Mouse (Mus musculus): ENCODE measurements around the gene Trpv2.
A peak's percentile ranks its signal among the peaks of the same experiment; 100 is the strongest.

The Trpv2 gene

DNA sequence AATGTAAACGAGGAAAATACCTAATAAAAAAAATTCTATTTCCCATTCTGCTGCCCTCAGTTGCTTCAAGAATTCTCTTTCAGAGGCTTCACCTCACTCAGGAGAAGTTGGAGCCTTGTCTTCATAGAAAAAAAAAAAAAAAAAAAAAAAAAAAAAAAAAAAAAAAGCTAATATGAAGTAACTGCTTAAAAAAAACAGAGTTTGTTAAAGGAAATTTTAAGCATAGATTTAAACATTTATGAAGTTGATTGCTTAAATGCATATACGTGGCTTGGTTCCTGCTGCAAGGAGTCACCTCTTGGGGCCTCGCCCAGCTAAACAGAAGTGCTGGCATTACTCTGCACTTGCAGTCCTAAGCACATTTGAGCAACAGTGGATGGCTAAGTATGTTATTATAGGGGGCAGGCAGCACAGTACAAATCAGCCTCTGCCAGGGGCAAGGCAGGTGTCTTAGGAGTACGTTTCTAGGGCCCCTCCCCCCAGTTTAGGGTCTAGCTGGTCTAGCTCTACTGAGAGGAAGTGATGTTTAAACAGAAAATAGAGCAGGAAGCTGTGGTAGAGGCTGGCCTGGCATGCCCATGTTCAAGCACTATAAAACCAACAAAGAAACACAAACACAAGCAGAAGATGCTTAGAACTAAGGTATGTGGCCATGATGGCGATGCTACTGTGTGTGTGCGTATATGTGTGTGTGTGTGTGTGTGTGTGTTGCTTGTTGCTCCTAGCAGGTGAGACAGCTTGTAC is at the start of gene Trpv2:
Gene Trpv2 (plus strand): TSS at position 528 of the 744 bp plus-strand sequence.
- no peak for ATAC-seq (ENCODE audit: low TSS enrichment)

DNA sequence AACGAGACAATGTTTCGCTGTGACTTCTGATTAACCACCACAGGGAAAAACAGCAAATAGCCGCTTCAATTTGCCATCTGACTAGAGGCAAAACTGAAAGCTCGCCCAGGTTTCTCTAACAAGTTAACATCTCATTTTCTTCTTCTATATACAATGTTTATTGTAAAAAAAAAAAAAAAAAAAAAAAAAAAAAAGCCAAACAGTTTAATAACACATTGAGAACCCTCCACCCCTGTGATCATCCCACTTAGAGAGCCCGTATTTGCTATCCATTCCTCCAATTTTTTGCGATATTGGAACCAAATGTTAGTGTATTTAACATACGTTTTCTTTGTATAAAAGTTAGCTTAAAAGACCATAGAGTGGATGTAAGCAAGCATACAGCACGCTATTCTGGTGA is 37.2 kb upstream of the Trpv2 start:
- ATAC-seq (ENCODE audit: low TSS enrichment), result no peak

DNA sequence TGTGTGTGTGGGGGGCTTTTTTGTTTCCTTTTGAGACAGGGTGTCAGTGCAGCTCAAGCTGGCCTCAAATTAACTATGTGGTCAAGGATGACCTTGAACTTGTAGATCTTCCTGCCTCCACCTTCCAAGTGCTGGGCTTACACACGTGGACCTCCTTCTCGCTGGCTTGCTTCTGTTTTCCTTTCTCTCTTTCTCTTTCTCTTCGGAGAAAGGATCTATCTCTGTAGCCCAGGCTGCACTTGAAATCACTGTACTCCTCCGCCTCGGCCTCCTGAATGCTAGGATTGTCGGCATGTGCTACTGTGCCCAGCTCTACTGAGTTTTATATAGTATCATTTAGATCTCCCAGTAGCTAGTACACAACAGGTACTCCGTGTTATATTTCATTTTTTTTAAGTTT is 36.7 kb upstream of the Trpv2 start:
- peak; percentile 26; the same call in 1 of the 2 replicates for ATAC-seq (ENCODE audit: low TSS enrichment)

DNA sequence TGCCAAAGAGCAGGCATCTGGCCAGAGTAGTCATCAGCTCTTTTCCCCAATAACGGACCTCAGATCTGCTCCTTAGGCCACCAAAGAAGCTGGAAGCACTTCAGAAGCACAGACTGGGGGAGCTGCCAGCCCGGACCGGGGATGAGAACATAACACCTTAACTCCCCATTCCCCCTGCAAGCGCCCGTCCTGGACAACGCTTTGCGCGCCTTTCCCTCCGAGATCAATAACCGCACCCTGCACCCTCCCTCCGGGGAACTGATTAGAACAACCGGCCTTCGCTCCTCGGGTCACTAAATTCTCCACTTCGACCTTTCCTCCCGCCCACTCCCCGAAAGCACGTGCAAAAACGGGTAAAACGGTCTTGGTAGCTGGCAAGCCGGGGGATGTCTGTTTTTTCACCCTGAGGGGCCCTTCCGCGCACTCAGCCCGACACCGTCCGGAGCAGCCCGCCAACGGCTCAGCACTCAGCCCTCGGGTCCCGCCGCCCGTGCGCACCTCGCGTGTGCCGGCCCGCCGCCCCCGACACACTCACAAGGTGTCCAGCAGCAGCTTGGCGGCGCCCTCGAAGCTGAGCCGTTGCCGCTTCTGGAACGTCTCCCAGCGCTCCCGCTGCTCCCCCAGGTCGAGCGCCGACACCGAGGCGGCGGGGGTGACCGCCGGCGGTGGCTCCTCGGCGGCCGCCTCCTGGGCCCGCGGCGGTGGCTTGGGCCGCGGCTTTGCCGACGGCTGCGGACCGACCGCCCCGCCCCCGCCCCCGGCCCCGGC is 35.8 kb upstream of the Trpv2 start:
- peak; percentile 66 for ATAC-seq (ENCODE audit: low TSS enrichment)

DNA sequence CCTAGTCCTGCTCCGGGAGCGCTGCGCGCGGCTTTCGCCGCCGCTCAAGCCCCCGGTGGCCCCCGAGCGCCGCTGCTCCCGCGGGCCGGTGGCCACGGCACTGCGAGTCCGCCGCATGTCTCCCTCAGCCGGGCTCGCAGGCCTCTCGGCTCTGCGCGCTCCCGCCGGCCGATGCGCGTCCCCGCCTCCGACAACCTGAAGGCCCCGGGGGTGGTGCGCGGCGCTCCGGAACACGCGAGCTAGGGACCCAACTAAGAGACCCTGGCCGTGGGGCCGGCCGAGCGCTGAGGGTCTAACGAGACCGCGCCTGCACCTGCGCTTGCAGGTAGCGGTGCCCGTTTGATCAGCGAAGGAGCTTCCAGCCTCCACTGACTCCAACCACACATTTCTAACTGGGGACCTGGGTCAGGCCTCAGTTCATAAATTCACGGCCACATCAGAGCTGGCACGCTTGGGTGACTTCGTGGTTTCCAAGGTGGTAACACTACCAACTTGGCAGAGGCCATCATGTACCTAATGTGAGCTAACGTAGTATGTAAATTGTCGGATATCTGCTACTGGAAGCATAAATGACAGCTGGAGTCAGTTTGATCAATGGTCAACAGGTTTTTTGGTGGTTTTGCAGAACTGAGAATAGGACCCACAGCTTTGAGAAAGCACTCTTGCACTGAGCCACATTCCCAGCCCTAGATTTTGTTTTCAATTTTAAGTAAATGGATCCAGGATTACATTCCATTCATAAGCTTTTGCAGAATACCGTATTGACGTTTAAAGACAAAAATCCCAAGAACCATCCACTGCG is 35.0 kb upstream of the Trpv2 start, which contains the start of gene Cenpv:
Gene Cenpv (minus strand): TSS at position 173 of the 802 bp plus-strand sequence.
- ATAC-seq (ENCODE audit: low TSS enrichment), result peak; percentile 89

DNA sequence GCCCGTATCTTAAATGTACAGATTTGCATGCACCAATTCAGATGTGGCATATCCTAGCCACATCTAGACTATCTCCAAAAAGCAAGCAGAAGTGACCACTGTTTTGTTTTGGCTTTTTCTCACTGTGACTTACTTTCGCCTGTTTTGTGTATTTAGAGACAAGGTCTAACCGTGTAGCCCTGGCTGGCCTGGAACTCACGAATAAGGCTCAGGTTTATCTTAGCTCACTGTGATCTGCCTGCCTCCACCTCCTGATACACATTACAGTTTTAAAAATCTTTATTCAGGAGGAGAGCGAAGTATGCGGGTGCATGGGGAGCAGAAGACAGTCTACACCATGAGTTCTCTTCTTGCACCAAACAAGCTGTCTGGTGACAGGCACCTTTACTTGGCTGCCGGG is 34.1 kb upstream of the Trpv2 start:
- ATAC-seq (ENCODE audit: low TSS enrichment), result no peak

DNA sequence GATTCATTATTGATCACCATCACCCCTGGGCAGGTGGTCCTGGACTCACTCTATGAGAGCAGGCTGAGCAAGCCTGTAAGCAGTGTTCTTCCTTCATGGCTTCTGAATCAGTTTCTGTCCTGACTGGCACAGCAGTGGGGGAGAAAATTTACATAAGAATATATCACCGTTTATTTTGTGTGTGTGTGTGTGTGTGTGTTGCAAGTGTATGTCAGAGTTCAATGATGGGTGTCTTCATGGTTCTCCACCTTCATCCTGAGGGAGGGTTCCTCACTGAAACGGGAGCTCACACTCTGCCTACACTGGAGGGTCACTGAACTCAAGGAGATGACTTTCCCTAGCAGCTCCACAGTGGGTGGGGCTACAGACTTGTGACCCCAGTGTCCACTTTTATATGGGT is 33.3 kb upstream of the Trpv2 start:
- ATAC-seq (ENCODE audit: low TSS enrichment), result no peak

DNA sequence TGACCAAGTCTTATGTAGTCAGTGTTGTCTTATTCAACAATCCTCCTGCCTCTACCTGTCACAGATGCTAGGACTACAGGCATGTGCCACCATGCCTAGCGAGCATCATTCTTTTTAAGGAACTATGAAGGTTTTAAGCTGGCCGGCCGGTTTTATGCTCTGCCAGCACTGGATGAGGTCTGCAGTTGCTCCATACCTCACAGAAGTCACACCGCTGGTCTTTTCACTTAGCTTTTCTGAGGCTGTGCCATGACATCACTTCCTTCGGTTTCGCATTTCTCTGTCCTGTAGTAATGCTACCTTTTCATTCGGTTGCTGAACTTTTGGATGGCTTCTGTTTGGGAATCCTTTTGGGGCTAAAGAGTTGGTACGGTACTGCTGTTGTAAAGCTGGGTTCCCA is 32.7 kb upstream of the Trpv2 start:
- ATAC-seq (ENCODE audit: low TSS enrichment), result no peak

DNA sequence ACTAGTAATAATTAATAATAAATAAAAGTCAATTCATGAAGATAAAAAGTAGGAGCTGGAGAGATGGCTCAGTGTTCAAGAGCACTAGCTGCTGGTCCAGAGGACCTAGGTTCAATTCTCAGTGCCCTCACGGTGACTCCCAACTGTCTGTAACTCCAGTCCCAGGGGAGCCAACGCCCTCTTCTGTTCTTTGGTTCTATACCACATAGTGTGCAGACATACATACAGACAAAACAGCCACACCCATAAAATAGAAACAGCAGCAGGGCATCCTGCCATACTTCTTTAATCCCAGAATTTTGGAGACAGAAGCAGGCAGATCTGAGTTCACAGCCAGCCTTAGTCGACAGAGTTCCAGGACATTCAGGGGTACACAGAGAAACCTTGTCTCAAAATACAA is 30.3 kb upstream of the Trpv2 start:
- no peak for ATAC-seq (ENCODE audit: low TSS enrichment)

DNA sequence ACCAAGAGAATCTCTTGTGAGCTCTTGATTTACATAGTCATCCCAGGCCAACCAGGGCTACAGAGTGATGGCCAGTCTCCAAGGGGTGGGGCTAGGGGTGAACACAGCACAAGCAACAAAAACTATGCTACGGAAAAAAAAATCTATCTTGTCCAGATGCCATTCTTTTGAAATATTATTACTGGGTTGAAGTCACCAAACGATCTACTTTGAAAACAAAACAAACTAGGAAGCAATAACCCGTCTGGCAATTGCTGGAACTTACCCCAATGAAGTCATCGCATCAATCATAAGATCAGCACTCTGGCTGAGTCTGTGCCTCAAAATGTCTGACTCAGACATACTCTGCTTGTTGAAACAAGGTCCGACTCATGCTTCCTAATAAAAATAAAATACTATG is 24.5 kb upstream of the Trpv2 start:
- ATAC-seq (ENCODE audit: low TSS enrichment), result no peak

DNA sequence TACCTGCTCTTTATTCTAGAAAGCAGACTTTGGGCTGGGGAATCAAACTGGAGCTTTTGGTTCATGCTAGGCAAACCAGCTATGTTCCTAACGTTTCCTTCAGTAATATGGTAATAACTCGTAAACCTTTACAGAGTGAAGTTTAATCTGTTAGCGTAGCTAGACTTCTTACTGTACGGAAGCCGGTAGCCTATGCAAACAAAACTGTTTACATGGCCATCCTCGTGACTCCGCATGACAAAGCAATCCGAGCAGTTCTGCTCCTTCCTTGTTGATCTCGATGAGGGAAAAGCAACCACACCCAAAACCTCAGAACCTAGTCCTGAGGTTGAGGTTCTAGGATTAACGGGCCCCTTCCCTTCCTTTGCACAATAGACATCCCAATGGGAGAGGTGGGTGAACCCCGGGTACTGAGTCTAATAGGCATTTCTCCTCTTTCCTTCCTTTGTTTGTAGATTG is 24.0 kb upstream of the Trpv2 start:
- no peak; the same call in none of the 2 replicates for ATAC-seq (ENCODE audit: low TSS enrichment)

DNA sequence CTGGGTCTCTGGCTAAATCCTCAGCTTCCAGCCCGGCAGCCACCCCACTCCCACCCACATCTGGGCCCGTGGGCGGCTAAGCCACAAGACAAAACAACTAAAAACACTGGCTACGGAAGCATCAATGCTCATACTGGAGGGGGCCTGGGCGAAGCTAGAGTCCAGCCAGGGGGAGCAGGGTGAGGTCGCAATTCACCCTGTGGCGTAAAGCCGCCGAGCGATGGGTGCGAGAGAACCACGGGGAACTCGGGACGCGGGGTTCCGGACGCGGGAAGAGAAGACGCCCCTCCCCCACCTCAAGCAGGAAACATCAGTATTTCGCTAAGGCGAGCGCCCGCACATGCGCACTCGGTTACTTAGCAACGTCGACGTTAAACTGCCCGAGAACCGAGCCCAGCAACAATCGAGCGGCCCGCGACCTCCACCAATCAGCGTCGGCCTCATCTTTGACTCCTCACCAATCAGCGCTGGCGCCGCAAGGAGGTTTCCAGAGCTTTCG is 23.5 kb upstream of the Trpv2 start, which contains the start of gene Ubb:
Gene Ubb (plus strand): TSS at position 445 of the 499 bp plus-strand sequence.
- peak; percentile 92 for ATAC-seq (ENCODE audit: low TSS enrichment)

DNA sequence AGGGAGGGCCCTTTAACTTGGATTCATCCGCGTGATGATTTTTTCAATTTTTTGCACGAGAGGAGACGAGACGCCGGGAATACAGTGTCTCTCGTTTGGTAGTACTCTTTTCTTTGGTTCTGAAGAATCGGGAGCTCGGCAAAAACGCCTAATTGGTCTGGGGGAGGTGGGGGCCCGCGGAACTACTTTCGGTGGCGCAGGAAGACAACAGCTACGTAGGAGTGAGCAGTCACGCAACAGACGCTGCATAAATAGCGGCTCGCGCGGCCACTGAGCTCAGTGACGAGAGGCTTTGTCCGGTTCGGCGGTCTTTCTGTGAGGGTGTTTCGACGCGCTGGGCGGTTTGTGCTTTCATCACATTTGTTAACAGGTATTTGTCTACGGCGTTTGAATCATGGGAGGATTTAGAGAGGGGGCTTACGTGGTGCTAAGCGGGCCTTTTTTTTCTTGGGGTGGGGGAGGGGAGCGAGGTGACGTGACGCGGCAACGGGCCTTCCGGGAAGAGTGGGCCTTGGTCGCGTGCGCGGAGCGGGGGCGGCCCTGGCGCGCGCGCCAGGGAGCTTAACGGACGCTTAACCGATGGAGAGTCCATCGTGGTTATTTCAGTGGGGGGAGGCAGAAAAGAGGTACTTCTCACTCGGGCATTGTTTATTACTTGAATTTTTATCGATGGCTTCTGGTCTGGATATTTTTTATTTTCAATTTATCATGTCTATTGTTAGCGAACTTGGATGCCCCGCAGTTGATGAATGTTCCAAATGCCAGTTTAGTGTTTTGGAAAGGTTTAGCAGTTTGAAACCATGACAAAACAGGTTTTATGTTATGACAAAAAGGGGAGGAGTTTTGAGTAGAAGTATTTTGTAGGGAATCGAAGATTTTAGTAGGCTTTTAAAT is 22.8 kb upstream of the Trpv2 start:
- peak; percentile 48 for ATAC-seq (ENCODE audit: low TSS enrichment)

DNA sequence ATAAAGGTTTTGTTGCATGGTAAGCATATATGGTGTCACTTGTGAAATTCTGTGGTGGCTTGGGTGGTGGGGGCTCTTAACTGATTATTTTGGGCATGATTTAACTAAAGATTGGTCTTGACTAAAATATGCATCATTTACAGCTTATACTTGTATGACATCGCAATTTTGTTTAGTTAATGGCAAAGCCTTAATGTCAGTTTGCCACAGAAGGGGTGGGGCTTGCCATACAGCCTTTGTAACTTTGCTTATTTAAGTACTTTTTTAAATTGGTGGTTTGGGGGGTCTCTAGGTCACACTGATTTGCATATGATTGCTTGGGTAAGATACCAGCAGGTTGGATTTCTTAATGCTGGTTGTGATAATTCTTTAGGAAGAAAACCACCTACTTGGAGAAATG is 21.1 kb upstream of the Trpv2 start:
- no peak for ATAC-seq (ENCODE audit: low TSS enrichment)

DNA sequence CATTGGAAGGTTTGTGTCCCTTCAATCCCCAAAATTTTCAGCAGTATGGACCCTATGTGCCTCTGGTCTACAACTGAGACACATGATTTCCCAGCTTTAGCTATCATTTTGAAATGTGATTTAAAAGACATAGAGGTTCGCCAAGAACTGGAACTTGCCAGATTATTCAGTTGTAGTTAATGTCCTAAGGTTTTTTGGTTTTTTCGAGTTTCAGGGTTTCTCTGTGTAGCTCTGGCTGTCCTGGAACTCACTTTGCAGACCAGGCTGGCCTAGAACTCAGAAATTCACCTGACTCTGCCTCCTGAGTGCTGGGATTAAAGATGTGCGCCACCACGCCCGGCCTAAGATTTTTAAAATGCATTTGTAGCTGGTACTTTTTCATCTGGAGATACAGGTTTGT is 20.7 kb upstream of the Trpv2 start:
- no peak for ATAC-seq (ENCODE audit: low TSS enrichment)

DNA sequence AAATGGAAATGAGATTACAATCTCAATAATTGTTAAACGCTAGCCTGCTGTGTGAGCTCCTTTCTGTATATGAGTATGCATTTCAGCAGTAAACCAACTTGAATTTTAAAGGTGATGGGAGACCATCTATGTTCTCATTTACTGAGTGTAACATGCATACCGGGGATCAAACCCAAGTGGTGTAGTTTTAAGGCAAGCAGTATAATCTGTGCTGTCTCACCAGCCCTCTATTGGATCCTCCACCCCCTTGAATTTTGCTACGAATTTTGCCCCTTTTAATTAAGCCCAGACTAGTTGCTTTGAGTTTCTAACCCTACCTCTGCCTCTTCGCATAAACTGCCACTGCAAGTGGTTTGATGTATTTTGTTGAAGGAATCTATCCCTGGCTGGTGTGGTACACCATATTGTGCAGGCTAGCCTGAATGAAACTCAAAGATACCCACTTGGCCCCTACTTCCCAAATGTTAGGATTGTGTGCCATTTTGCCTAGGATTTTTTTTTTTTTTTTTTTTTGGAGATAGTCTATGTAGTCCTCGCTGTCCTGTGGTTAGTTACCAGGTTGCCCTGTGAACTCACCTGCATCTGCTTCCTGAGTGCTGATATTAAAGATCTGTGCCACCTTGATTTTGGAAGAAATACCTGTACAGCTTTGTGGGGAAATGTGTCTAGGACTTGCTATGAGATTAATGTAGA is 20.0 kb upstream of the Trpv2 start:
- ATAC-seq (ENCODE audit: low TSS enrichment), result no peak

DNA sequence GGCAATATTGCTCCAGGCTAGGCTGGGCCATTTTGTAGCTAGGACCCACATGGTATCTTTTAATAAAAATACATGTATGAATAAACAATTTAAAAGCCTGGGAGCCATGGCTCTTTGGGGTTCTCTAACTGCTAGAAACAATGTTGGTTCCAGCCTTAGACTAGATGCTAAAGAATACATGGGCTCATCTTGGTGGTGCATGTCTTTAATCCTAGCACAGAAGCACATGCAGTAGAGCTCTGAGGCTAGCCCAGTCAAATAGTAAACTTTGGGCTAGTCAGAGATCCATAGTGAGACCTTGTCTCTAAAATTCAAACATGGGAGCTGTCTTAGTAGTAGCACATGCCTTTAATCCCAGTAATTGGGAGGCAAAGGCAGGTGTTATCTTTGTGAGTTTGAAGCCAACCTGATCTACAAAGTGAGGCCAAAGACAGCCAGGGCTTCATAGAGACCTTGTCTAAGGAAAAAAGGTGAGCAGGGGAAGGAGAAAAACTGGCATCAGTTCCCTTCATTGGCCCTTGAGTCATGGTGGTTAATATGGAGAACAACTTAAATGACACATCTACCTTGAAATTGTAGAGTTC is 19.3 kb upstream of the Trpv2 start:
- ATAC-seq (ENCODE audit: low TSS enrichment), result no peak

DNA sequence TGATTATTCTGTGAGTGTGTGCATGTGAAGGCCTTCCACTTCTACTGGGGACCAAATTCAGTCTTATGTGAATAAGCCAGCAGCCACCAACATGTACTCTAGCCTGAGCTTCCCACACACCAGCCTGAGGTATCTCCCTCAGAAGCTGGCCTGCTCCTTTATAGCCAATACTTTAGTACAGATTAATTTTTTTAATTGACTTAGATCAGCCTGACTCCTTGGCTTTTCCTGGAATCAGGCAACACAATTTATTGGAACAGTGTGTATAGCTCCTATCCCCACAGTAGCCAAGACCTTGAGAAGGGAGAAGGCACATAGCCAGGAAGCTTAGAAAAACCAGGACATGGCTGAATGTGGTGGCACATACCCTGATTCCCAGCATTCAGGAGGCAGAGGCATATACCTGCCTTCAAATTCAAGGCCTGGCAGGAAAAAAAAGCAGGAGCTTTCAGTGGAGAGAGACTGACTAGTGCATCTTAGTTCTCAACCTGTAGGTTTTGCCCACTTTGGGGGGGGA is 18.3 kb upstream of the Trpv2 start:
- no peak for ATAC-seq (ENCODE audit: low TSS enrichment)

DNA sequence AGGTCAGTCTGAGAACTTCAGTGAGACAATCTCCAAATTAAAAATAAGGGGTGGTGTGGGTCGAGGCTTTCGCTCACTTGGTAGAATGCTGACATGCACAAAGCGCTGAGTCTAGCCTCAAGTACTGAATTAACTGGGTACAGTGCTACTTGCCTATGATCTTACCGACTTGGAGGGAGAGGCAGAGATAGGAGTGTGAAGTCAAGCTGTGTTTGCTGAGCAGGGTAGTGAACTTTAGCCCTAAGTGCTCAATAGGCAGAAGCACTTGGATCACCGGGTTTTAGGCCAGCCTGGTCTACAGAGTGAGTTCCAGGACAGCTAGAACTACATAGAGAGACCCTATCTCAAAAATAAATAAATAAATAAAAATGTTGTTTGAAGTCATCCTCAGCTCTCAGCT is 17.1 kb upstream of the Trpv2 start:
- ATAC-seq (ENCODE audit: low TSS enrichment), result no peak

DNA sequence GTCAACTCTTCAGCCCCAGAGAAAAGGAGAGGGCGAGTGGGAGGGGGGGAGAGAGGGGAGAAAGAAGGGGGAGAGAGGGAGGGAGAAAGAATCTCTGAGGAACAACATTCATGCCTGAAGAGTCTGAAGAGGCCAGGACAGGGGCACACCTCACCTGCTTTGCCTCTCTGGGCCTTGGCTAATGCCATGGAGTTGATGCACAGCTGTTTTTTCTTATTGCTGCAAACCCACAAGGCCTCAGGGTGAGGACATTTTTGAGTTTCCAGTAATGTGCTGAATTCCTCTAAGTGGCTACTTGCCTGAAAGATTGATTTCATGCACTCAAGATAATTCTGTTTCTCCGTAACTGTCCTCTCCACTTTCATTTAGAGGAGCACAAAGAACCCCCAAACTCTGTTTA is 16.1 kb upstream of the Trpv2 start:
- ATAC-seq (ENCODE audit: low TSS enrichment), result no peak

Data from frontal cortex, adult (tissue).